Mouse (Mus musculus) embryonic facial prominence, embryonic 14.5 days (tissue): ENCODE measurements around the gene 1700012B09Rik. TPM values are rescaled to one million over a fixed set of nuclear protein-coding genes. Genes with fewer than 3 reads are reported as not detected.
A peak's percentile ranks its signal among the peaks of the same experiment; 100 is the strongest.

ENCODE experiments used
- ATAC-seq: fragments of 200-750 bp; cut with Nextera tagmentation; 2 replicates; pipeline ENCODE4 v1.8.0; 2017; ENCODE audit warnings: low read depth, moderate number of reproducible peaks, moderate TSS enrichment
- DNase-seq: peaks from one replicate; pipeline ENCODE4 v3.0.0-alpha.2; 2015; ENCODE audit warnings: low spot score
- H3K27ac ChIP-seq: fragments of 300-500 bp; sonication (generic); replicated peaks from 2 replicates; pipeline ENCODE4 v1.5.1; 2014; ENCODE audit warnings: low read depth, mild to moderate bottlenecking, low read length, moderate library complexity
- H3K27me3 ChIP-seq: fragments of 300-500 bp; sonication (generic); replicated peaks from 2 replicates; pipeline ENCODE4 v1.6.1; 2014; ENCODE audit warnings: low read length; ENCODE audit not compliant: control insufficient read depth, insufficient read depth
- H3K36me3 ChIP-seq: fragments of 300-500 bp; sonication (generic); 2 replicates; pipeline ENCODE4 v1.6.1; 2014; ENCODE audit warnings: low read length, mixed read lengths; ENCODE audit not compliant: control insufficient read depth, insufficient read depth
- H3K4me1 ChIP-seq: fragments of 300-500 bp; sonication (generic); 2 replicates; pipeline ENCODE4 v1.6.1; 2014; ENCODE audit warnings: antibody characterized with exemption, low read length; ENCODE audit not compliant: control insufficient read depth, insufficient read depth
- H3K4me2 ChIP-seq: fragments of 300-500 bp; sonication (generic); 2 replicates; pipeline ENCODE4 v1.6.1; 2014; ENCODE audit warnings: low read depth, mild to moderate bottlenecking, low read length, moderate library complexity, mixed read lengths
- H3K4me3 ChIP-seq: fragments of 300-500 bp; sonication (generic); 2 replicates; pipeline ENCODE4 v1.5.1; 2014; ENCODE audit warnings: low read depth, mild to moderate bottlenecking, low read length
- H3K9ac ChIP-seq: fragments of 300-500 bp; sonication (generic); 2 replicates; pipeline ENCODE4 v1.6.1; 2014; ENCODE audit warnings: low read depth, mild to moderate bottlenecking, low read length, moderate library complexity, mixed read lengths
- H3K9me3 ChIP-seq: fragments of 300-500 bp; sonication (generic); 2 replicates; pipeline ENCODE4 v1.6.1; 2016; ENCODE audit warnings: low read length; ENCODE audit not compliant: control insufficient read depth
- whole genome bisulfite sequencing: fragments of 180-500 bp; shearing (Covaris S2); extraction: QIAGEN DNeasy Blood & Tissue Kit; methylation state at CpG from one replicate; pipeline ENCODE4 v1.1.7; 2014; 5-methylcytosine and 5-hydroxymethylcytosine counted together
- polyA plus RNA-seq: library from polyadenylated mRNA; unstranded; fragments of >200 nt; fragmentation: Nextera tagmentation; extraction: Ambion mirVana; gene quantifications from 2 replicates; pipeline ENCODE4 v1.2.1, GENCODE M21; 2014

1700012B09Rik gene
- 0.64 and 5.8 TPM in 2 replicates for polyA plus RNA-seq

DNA sequence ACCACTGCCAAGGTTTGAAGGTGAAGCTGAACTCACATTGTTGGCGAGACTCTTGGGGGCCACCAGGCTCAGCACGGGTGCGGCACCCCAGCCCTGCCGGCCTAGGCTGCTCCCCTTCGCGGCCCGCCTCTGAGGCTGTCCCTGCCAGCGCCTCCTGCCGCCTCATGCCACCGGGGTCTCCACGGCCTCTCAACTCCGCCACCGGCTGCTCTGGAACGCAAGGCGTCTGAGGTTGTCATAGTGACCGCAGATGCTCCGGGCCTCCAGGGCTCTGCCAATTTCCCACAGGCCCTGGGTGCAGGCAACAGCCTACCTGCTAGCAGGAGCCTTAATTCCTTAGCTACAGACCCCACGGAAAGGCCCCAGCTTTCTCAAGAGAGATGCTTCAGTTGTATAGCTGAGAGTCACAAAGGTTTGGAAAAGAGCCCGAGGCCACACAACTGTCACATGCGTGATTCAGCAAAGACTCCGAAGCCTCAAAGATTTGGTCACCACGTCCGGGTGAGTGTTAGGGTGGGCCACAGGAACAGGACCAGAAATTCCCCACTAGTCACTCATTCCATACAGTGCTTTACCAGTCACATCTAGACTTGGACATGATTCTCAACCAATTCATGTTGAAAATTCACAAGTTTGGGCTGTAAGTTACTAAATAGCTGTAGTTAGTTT is at the start of gene 1700012B09Rik:
1700012B09Rik (minus strand) TSS at position 228 of the 669 bp plus-strand sequence.
- peak; percentile 77 for ATAC-seq

DNA sequence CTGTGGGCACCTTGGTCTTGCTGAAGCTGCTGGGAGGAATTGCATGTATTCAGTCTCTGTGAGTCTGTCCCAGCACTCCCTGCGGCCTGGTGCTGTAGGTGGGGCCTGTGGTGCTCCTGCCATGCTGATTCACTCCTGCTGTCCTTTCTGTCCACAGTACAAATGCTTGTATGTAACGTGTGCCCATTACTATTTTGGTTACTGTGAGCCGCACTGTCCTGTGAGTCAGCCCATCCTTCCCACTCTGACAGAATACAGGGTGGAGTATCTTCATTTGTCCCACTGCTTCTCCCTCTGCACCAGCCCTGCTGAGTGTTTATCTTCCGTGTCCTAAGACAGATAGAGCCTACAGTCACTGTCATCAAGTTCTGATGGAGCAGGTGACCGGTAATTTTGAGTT is 39.3 kb upstream of the 1700012B09Rik start:
- ATAC-seq (no peak), DNase-seq (no peak)
- Histone ChIP-seq H3K27ac (no peak overlapping the region), H3K9ac (no peak overlapping the region), H3K4me1 (no peaks in the 10 kb centered on the region), H3K9me3 (no peaks in the 10 kb centered on the region), H3K4me2 (no peak overlapping the region), H3K27me3 (no peaks in the 10 kb centered on the region), H3K4me3 (no peak overlapping the region), H3K36me3 (peaks cover 76% of the 10 kb centered on the region)
- 95% methylated on average over 5 of the region's 5 CpGs for WGBS

More for the DNA sequence above, at the start of gene 1700012B09Rik:
- H3K27ac ChIP-seq, result no peak within 1 kb of the TSS
- H3K4me1 ChIP-seq, result peaks cover 5% of the 10 kb centered on the region; the same call in 1 of the 2 replicates
- H3K4me2 ChIP-seq, result peak within 1 kb of the TSS; percentile 8
- no peak within 1 kb of the TSS for H3K4me3 ChIP-seq
- no peaks in the 10 kb centered on the region for H3K27me3 ChIP-seq
- DNase-seq, result peak; percentile 34
- no peaks in the 10 kb centered on the region for H3K9me3 ChIP-seq
- no peak within 1 kb of the TSS for H3K9ac ChIP-seq
- no peaks in the 10 kb centered on the region for H3K36me3 ChIP-seq
- 19% methylated on average over 23 of the region's 23 CpGs for WGBS

GRCm38 (mm10) chr9:14806786-14807185 is 36.0 kb upstream of the 1700012B09Rik start:
- 97% methylated on average over 1 of the region's 1 CpGs for WGBS
- ATAC-seq (no peak), DNase-seq (no peak)
- Histone ChIP-seq H3K4me2 (no peak overlapping the region), H3K4me1 (no peaks in the 10 kb centered on the region), H3K27ac (no peak overlapping the region), H3K9me3 (no peaks in the 10 kb centered on the region), H3K9ac (no peak overlapping the region), H3K27me3 (no peaks in the 10 kb centered on the region), H3K36me3 (peaks cover 69% of the 10 kb centered on the region), H3K4me3 (no peak overlapping the region)

GRCm38 (mm10) chr9:14805714-14806113 is 34.9 kb upstream of the 1700012B09Rik start:
- DNase-seq (no peak), ATAC-seq (no peak)
- Histone ChIP-seq H3K9ac (no peak overlapping the region), H3K36me3 (peaks cover 69% of the 10 kb centered on the region), H3K27ac (no peak overlapping the region), H3K4me2 (no peak overlapping the region), H3K4me3 (no peak overlapping the region), H3K9me3 (no peaks in the 10 kb centered on the region), H3K4me1 (no peaks in the 10 kb centered on the region), H3K27me3 (no peaks in the 10 kb centered on the region)
- WGBS, result 86% methylated on average over 2 of the region's 2 CpGs

GRCm38 (mm10) chr9:14787356-14787755 is 16.5 kb upstream of the 1700012B09Rik start:
- Histone ChIP-seq H3K4me1 (no peaks in the 10 kb centered on the region), H3K36me3 (peaks cover 59% of the 10 kb centered on the region)
- no peak for DNase-seq

DNA sequence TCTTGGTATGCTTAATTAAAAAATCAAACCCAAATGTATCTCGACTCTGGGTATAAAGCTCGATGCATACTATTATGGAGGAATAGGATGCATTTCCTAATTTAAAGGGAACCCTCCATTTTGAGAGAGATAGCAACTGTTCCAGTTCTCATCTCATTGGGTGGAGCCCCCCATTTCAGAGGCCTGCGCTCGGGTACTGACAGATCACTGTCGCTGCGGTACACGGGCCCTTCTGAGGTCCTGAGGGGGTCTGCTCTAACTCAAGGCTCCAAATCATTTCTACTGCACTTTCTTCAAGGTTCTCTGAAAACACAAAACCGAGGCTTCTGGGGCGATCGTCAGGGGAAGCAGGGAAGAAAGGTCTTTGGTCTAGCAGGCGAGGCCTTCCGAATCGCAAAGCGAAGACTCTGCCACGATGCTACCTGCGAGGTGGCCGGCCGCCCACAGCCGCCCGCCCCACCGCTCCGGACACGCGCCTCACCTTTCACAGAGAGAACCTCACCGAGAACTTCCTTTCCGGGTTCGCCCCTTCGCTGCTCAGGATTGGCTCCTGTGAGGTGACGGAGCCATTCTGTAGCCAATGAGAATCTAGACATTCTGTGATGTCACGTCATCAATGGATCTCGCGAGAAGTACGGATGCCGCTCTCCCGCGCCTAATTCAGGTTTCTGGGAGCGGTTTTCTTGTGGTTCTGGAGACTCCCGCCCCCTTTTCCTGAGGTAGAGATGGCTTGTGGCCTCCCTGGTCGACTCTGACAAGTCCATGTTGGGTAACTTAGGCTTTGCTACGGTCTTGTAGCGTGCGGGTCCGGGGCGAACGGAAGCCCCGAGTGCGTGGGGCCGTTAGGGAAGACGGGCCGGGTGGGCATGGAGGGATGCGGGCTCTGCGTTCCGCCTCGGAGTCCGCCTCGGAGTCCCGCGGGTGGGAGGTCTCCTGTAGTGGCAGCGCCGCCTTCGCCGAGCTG is 13.5 kb upstream of the 1700012B09Rik start, which contains the start of the genes Mre11a and Ankrd49:
Mre11a (plus strand) TSS at position 616 of the 964 bp plus-strand sequence.
Ankrd49 (minus strand) TSS at position 818 of the 964 bp plus-strand sequence.
- Histone ChIP-seq H3K4me2 (peak within 1 kb of the TSS; percentile 65), H3K27ac (peak within 1 kb of the TSS; percentile 96), H3K9me3 (no peaks in the 10 kb centered on the region), H3K4me3 (peak within 1 kb of the TSS; percentile 55), H3K9ac (peak within 1 kb of the TSS; percentile 78), H3K27me3 (no peaks in the 10 kb centered on the region), H3K36me3 (peaks cover 55% of the 10 kb centered on the region), H3K4me1 (no peaks in the 10 kb centered on the region)
- DNase-seq (peak; percentile 99), ATAC-seq (peak; percentile 100)
- under 1% methylated on average over 62 of the region's 62 CpGs for WGBS

More at GRCm38 (mm10) chr9:14787356-14787755, 16.5 kb upstream of the 1700012B09Rik start:
- 91% methylated on average over 6 of the region's 6 CpGs for WGBS
- Histone ChIP-seq H3K9me3 (no peaks in the 10 kb centered on the region), H3K4me2 (no peak overlapping the region), H3K4me3 (no peak overlapping the region), H3K27ac (no peak overlapping the region), H3K27me3 (no peaks in the 10 kb centered on the region), H3K9ac (no peak overlapping the region)
- ATAC-seq, result no peak

- ATAC-seq (no peak), DNase-seq (no peak)
- Histone ChIP-seq H3K4me2 (no peak overlapping the region), H3K9me3 (no peaks in the 10 kb centered on the region), H3K27ac (no peak overlapping the region), H3K4me1 (no peaks in the 10 kb centered on the region), H3K4me3 (no peak overlapping the region), H3K27me3 (no peaks in the 10 kb centered on the region), H3K9ac (no peak overlapping the region), H3K36me3 (peaks cover 27% of the 10 kb centered on the region)
- WGBS, result 38% methylated on average over 13 of the region's 13 CpGs
Measured at GRCm38 (mm10) chr9:14778341-14778740, 7.5 kb upstream of the 1700012B09Rik start.

GRCm38 (mm10) chr9:14773813-14774212 is 3.0 kb upstream of the 1700012B09Rik start:
- 47% methylated on average over 2 of the region's 2 CpGs for WGBS
- ATAC-seq (no peak), DNase-seq (no peak)
- Histone ChIP-seq H3K36me3 (no peaks in the 10 kb centered on the region), H3K9me3 (no peaks in the 10 kb centered on the region), H3K27ac (no peak overlapping the region), H3K27me3 (no peaks in the 10 kb centered on the region), H3K4me3 (no peak overlapping the region), H3K9ac (no peak overlapping the region), H3K4me2 (no peak overlapping the region), H3K4me1 (peaks cover 5% of the 10 kb centered on the region; the same call in 1 of the 2 replicates)
